Mouse (Mus musculus): ENCODE data around the gene Fgf10.

The Fgf10 gene

DNA sequence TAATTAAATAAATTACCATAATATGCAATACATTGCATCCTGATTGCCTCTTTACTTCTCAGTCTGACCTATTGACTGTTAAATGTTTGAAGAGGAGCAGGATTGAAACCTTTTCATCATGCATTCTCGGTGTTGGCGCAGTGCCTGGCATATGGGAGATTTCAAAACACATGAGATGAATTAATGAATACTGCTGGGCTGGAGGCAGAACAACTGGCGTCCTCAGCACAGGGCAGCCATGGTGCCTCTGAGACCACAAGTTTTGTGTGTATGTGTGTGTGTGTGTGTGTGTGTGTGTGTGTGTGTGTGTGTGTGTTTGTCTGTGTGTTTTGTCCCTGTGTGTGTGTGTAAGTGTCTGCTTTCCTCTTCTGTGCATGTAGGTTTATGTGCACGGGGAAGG lies 165.5 kb downstream of the Fgf10 start:
- DNase-seq (ENCODE audit: low spot score in 2 of 2): no peak

All from natural killer cell, adult 2 months (primary cell).